Mouse (Mus musculus): Measurements from ENCODE around the gene Smim27.
"Not testable (repeated sequence)": the region's sequence is repeated elsewhere in the genome, so short reads cannot be mapped to it uniquely, and the experiment has no call there.

Gene Smim27

GRCm38 (mm10) chr4:40264321-40264720, 5.1 kb upstream of the Smim27 start:
- DNase-seq, result no peak

GRCm38 (mm10) chr4:40267681-40268080, 1.7 kb upstream of the Smim27 start:
- peak; percentile 59 for DNase-seq

- peak; percentile 92 for DNase-seq
Observed at GRCm38 (mm10) chr4:40268204-40268813, 1.1 kb upstream of the Smim27 start.

GRCm38 (mm10) chr4:40268835-40269234, 544 bp upstream of the Smim27 start:
- no peak for DNase-seq

GRCm38 (mm10) chr4:40278880-40279275, 9.5 kb downstream of the Smim27 start:
- no peak for DNase-seq

- peak; percentile 93 for DNase-seq
Observed at GRCm38 (mm10) chr4:40279276-40279900, 10.0 kb downstream of the Smim27 start, which contains the start of gene Ndufb6. Gene Ndufb6 (minus strand): TSS chr4:40279421.

GRCm38 (mm10) chr4:40285582-40285981, 16.2 kb downstream of the Smim27 start:
- DNase-seq, result peak; percentile 74

- no peak for DNase-seq
Observed at GRCm38 (mm10) chr4:40287415-40287814, 18.0 kb downstream of the Smim27 start.

GRCm38 (mm10) chr4:40289046-40289445, 19.7 kb downstream of the Smim27 start:
- DNase-seq, result no peak

GRCm38 (mm10) chr4:40291511-40291910, 22.1 kb downstream of the Smim27 start:
- not testable (repeated sequence) for DNase-seq

GRCm38 (mm10) chr4:40299169-40299568, 29.8 kb downstream of the Smim27 start:
- no peak for DNase-seq

- peak; percentile 72 for DNase-seq
Observed at GRCm38 (mm10) chr4:40301076-40301789, 31.9 kb downstream of the Smim27 start.

- no peak for DNase-seq
Observed at GRCm38 (mm10) chr4:40302445-40303125, 33.2 kb downstream of the Smim27 start.

GRCm38 (mm10) chr4:40309682-40310081, 40.3 kb downstream of the Smim27 start:
- no peak for DNase-seq

GRCm38 (mm10) chr4:40310796-40311383, 41.5 kb downstream of the Smim27 start:
- DNase-seq, result no peak

GRCm38 (mm10) chr4:40312213-40312612, 42.8 kb downstream of the Smim27 start:
- DNase-seq, result no peak

GRCm38 (mm10) chr4:40313026-40313425, 43.6 kb downstream of the Smim27 start:
- no peak for DNase-seq

GRCm38 (mm10) chr4:40317404-40317803, 48.0 kb downstream of the Smim27 start:
- no peak for DNase-seq
